Mouse (Mus musculus): ENCODE data around the gene Hyal3. TPM values are rescaled to one million over a fixed set of nuclear protein-coding genes. Genes with fewer than 3 reads are reported as not detected.

Gene Hyal3
- total RNA-seq, 1 experiment: 0.54 TPM

DNA sequence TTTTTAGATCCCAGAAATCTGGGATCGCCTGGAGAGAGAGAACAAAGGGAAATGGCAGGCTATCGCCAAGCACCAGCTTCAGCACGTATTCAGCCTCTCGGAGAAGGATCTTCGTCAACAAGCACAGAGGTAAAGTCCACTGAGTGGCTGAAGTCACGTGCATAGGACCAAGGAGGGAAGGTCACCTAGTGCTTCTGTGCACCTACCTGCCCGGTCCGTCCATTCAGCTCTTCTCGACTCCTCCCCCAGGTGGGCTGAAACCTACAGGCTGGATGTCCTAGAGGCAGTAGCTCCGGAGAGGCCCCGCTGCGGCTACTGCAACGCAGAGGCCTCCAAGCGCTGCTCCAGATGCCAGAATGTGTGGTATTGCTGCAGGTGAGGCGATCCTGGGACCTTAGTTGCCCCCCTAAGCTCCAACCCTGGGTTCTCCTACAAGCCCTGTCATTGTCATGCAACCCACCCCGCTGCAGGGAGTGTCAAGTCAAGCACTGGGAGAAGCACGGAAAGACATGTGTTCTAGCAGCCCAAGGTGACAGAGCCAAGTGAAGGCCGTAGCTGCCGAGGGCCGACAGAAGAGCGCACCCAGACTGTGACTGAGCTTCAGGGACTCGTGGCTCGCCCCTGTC lies 30.0 kb upstream of the Hyal3 start:
- no peak overlapping the region for H3K9ac ChIP-seq (ENCODE audit: insufficient read depth, low read depth, low read length, poor library complexity, severe bottlenecking)
- no peaks in the 10 kb centered on the region for H3K9me3 ChIP-seq (ENCODE audit: control insufficient read depth, insufficient read depth, low read depth, low read length)
- in situ Hi-C loops (cut with MboI; ENCODE audit: low sequenced_read_pairs in 2 of 2, unreplicated experiment in 2 of 2): no loop called here
- no peaks in the 10 kb centered on the region for H3K36me3 ChIP-seq (ENCODE audit: control insufficient read depth, insufficient read depth, low read length, poor library complexity, severe bottlenecking)
- H3K27ac ChIP-seq (ENCODE audit: insufficient read depth, low read depth, low read length, poor library complexity, severe bottlenecking): no peak overlapping the region
- peak overlapping the region in 1 of 2 experiments; percentile 61; a peak in 2 of 4 replicates for H3K4me3 ChIP-seq (ENCODE audit: insufficient read depth in 1 of 2, low read depth in 1 of 2, low read length in 2 of 2, poor library complexity in 1 of 2, severe bottlenecking in 1 of 2)
- TF ChIP-seq MAFK (IDR thresholded peaks at IDR 0.05; ENCODE audit: insufficient read depth, low read depth, low read length) (no peak), HCFC1 (IDR thresholded peaks at IDR 0.05; ENCODE audit: borderline replicate concordance, insufficient read depth, low read length) (no peak), ZNF384 (IDR thresholded peaks at IDR 0.05; ENCODE audit: low read depth, low read length) (no peak), ZC3H11A (IDR thresholded peaks at IDR 0.05; ENCODE audit: borderline replicate concordance, low read depth, low read length) (no peak)
- no peak for DNase-seq (ENCODE audit: low read depth, low spot score)
- H3K4me1 ChIP-seq (ENCODE audit: control insufficient read depth in 2 of 2, insufficient read depth in 2 of 2, low read length in 2 of 2, poor library complexity in 1 of 2): peaks cover 0 to 18% of the 10 kb centered on the region in 2 experiments; a peak in 1 of 4 replicates

- in situ Hi-C loops (cut with MboI; ENCODE audit: low sequenced_read_pairs in 2 of 2, unreplicated experiment in 2 of 2): no loop called here
- TF ChIP-seq ZC3H11A (IDR thresholded peaks at IDR 0.05; ENCODE audit: borderline replicate concordance, low read depth, low read length) (no peak), ZNF384 (IDR thresholded peaks at IDR 0.05; ENCODE audit: low read depth, low read length) (no peak), MAFK (IDR thresholded peaks at IDR 0.05; ENCODE audit: insufficient read depth, low read depth, low read length) (no peak)
- Histone ChIP-seq H3K36me3 (ENCODE audit: control insufficient read depth, insufficient read depth, low read length, poor library complexity, severe bottlenecking) (no peaks in the 10 kb centered on the region), H3K9ac (ENCODE audit: insufficient read depth, low read depth, low read length, poor library complexity, severe bottlenecking) (peak within 1 kb of the TSS; percentile 42), H3K9me3 (ENCODE audit: control insufficient read depth, insufficient read depth, low read depth, low read length) (no peaks in the 10 kb centered on the region), H3K4me3 (ENCODE audit: insufficient read depth in 1 of 2, low read depth in 1 of 2, low read length in 2 of 2, poor library complexity in 1 of 2, severe bottlenecking in 1 of 2) (peak within 1 kb of the TSS; percentile 60 to 61), H3K27ac (ENCODE audit: insufficient read depth, low read depth, low read length, poor library complexity, severe bottlenecking) (no peak within 1 kb of the TSS), H3K4me1 (ENCODE audit: control insufficient read depth in 2 of 2, insufficient read depth in 2 of 2, low read length in 2 of 2, poor library complexity in 1 of 2) (peaks cover 0 to 18% of the 10 kb centered on the region in 2 experiments; a peak in 1 of 4 replicates)
- DNase-seq (ENCODE audit: low read depth, low spot score): no peak
These were observed 29.3 kb upstream of the Hyal3 start, which contains the start of gene Rassf1 for GRCm38 (mm10) chr9:107551117-107551889. Gene Rassf1 (plus strand): TSS chr9:107551555.

DNA sequence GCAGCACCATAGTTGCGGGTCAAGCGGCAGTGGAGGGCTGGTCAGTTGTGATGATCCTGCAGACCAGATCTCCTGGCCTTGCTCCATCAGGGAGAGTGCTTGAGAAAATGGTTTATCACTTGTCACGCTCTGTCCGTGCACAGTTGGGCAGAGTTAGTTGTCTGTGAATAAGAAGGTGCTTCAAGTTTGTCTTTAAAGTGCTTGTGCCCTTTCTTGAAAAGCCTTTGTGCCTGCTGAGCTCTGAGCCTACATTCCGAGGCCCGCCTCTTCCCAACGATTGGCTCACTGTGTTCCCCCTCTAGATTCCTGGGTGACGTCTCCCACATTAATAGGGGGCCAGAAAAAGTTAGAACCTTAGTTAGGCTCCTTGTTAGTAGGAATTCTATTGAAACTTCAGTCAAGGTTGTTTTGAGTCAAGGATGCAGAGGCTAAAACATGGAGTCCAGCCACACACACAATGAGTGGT lies 28.7 kb upstream of the Hyal3 start:
- no peaks in the 10 kb centered on the region for H3K9me3 ChIP-seq (ENCODE audit: control insufficient read depth, insufficient read depth, low read depth, low read length)
- H3K27ac ChIP-seq (ENCODE audit: insufficient read depth, low read depth, low read length, poor library complexity, severe bottlenecking): no peak overlapping the region
- DNase-seq (ENCODE audit: low read depth, low spot score): no peak
- H3K9ac ChIP-seq (ENCODE audit: insufficient read depth, low read depth, low read length, poor library complexity, severe bottlenecking): peak overlapping the region; percentile 42
- TF ChIP-seq MAFK (IDR thresholded peaks at IDR 0.05; ENCODE audit: insufficient read depth, low read depth, low read length): no peak
- no peak for TF ChIP-seq CHD2 (IDR thresholded peaks at IDR 0.05; ENCODE audit: low read depth, low read length)
- no peak for TF ChIP-seq ZC3H11A (IDR thresholded peaks at IDR 0.05; ENCODE audit: borderline replicate concordance, low read depth, low read length)
- no peak for TF ChIP-seq ZNF384 (IDR thresholded peaks at IDR 0.05; ENCODE audit: low read depth, low read length)
- TF ChIP-seq HCFC1 (IDR thresholded peaks at IDR 0.05; ENCODE audit: borderline replicate concordance, insufficient read depth, low read length): no peak
- peaks cover 0 to 19% of the 10 kb centered on the region in 2 experiments; a peak in 1 of 4 replicates for H3K4me1 ChIP-seq (ENCODE audit: control insufficient read depth in 2 of 2, insufficient read depth in 2 of 2, low read length in 2 of 2, poor library complexity in 1 of 2)
- peak overlapping the region; percentile 60 to 61 for H3K4me3 ChIP-seq (ENCODE audit: insufficient read depth in 1 of 2, low read depth in 1 of 2, low read length in 2 of 2, poor library complexity in 1 of 2, severe bottlenecking in 1 of 2)
- in situ Hi-C loops (cut with MboI; ENCODE audit: low sequenced_read_pairs in 2 of 2, unreplicated experiment in 2 of 2): no loop called here
- H3K36me3 ChIP-seq (ENCODE audit: control insufficient read depth, insufficient read depth, low read length, poor library complexity, severe bottlenecking): no peaks in the 10 kb centered on the region; the same call in 1 of the 2 replicates

- peaks cover 0 to 14% of the 10 kb centered on the region in 2 experiments; a peak in 1 of 4 replicates for H3K4me1 ChIP-seq (ENCODE audit: control insufficient read depth in 2 of 2, insufficient read depth in 2 of 2, low read length in 2 of 2, poor library complexity in 1 of 2)
These were observed 27.8 kb upstream of the Hyal3 start for GRCm38 (mm10) chr9:107552690-107553393.

More at GRCm38 (mm10) chr9:107552690-107553393, 27.8 kb upstream of the Hyal3 start:
- in situ Hi-C loops (cut with MboI; ENCODE audit: low sequenced_read_pairs in 2 of 2, unreplicated experiment in 2 of 2): no loop called here
- TF ChIP-seq HCFC1 (IDR thresholded peaks at IDR 0.05; ENCODE audit: borderline replicate concordance, insufficient read depth, low read length): no peak
- no peak for TF ChIP-seq MAFK (IDR thresholded peaks at IDR 0.05; ENCODE audit: insufficient read depth, low read depth, low read length)
- no peak for TF ChIP-seq ZNF384 (IDR thresholded peaks at IDR 0.05; ENCODE audit: low read depth, low read length)
- no peak for TF ChIP-seq ZC3H11A (IDR thresholded peaks at IDR 0.05; ENCODE audit: borderline replicate concordance, low read depth, low read length)
- no peak for TF ChIP-seq CHD2 (IDR thresholded peaks at IDR 0.05; ENCODE audit: low read depth, low read length)
- Histone ChIP-seq H3K9ac (ENCODE audit: insufficient read depth, low read depth, low read length, poor library complexity, severe bottlenecking) (no peak overlapping the region), H3K9me3 (ENCODE audit: control insufficient read depth, insufficient read depth, low read depth, low read length) (no peaks in the 10 kb centered on the region), H3K4me3 (ENCODE audit: insufficient read depth in 1 of 2, low read depth in 1 of 2, low read length in 2 of 2, poor library complexity in 1 of 2, severe bottlenecking in 1 of 2) (peak overlapping the region in 1 of 2 experiments; percentile 61; a peak in 1 of 4 replicates), H3K27ac (ENCODE audit: insufficient read depth, low read depth, low read length, poor library complexity, severe bottlenecking) (no peak overlapping the region), H3K36me3 (ENCODE audit: control insufficient read depth, insufficient read depth, low read length, poor library complexity, severe bottlenecking) (peaks cover 9% of the 10 kb centered on the region)
- no peak for DNase-seq (ENCODE audit: low read depth, low spot score)

Data from ES-E14 (cell line).